Mouse (Mus musculus) ovary, postnatal 10 days (tissue): ENCODE data around the gene Ccdc3.
"Not testable (repeated sequence)": the region's sequence is repeated elsewhere in the genome, so short reads cannot be mapped to it uniquely, and the experiment has no call there.

Source experiments
- DNase-seq: peaks from one replicate; pipeline ENCODE4 v3.0.0; 2022; ENCODE audit warnings: low spot score

Gene Ccdc3

DNA sequence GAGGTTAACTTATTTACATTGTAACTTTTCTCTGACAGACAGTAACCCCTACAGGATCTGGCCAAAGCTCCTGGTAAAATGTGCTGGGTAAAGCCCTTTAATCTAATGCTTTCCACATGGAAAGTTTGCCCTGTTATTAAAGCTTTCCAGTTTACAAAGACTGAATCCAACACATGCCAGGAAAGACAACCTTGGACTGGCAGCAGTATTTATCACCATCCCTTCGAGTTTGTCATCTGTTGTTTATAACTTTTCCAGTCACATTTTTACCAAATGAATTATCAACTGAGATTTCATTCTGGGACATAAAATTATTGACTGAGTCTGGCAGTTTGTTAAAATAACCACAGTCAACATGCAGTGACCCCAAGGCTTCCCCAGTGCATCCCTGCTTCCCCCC, 77.0 kb downstream of the Ccdc3 start:
- DNase-seq = no peak

DNA sequence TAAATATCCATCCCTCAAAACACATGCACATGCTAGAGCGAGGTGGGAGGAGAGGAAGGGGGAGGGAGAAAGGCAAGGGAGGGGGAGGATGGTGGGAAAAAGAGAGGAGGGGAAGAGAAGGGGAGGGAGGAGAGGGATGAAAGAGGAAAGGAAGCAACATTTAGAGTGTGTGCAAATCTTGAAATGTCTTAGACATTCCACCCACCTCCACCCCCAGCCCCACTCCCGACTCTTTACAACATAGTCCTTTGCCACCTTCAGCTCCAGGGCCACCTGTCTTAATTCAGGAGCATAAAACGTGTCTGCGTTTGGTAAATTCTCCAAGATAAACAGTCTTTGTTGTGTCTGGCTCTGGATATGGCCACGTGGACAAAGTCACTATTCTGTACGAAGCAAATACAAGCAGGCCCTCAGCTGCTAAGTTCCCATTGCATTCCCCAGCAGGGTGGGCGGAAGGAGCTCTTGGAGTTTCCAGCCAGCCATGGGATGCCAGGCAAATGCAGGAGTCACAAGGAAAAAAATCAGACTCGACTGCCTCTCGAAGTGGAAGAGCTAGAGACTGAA, 77.8 kb downstream of the Ccdc3 start:
- DNase-seq = no peak

DNA sequence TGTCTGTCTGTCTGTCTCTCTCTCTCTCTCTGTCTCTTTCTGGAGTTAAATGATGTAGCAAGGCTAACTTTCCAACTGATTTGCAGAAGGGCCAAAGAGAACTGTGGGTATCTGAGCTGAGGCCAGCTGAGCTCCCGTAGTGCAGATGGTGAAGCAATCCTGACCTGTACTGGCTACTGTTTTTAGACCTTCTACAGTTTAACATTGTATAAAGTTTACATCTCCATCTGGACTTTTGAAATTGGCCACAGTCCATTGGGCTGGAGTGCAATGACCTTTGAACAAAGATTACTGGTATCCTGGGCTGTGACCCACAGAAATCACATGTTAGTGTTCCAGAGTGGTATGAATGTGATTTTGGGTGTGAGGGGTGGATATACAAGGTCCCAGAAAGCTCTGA, 81.6 kb downstream of the Ccdc3 start:
- DNase-seq = no peak

DNA sequence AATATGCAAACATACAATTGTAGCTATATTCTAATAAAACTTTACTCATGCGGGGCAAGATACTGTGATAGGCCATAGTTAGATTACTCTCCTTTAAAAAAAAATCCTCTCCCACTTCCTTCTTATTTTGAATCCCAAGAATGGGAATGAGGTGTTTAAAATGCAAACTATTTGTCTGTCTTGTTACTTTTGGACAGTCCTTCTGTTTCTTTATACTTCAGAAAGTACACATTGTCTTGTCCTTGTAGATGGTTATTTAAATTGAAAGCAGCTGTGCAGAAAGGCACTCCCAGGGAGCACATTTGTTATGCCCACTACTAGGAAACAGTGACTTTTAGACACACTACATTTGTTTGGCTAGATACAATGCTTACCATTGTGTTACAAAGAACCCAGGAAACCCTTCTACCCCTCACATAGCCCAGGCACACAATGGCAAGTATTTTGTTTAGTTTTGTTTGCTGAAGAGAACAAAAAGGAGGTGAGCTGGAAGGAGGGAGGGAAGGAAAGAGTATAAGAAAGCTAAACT, 82.3 kb downstream of the Ccdc3 start:
- no peak for DNase-seq

DNA sequence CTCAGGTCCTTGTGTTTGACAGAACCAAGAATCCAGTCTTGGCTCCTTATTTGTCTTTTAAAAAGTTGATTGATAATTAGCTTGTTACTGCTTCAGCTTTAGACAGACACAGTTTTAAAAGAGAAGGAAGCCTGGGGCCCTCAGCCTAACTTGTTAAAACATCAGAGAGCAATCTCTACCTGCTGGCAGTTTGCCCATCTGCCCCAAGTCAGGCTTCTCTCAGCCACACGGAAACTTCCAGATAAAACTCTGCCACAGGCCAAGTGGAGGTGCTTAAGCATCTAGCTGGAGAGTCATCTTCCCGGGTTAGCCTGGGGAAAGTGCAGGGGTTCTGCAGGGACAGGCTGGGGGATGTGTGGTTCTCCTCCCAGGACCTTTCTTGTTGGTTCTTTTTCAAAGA, 85.0 kb downstream of the Ccdc3 start:
- no peak for DNase-seq

DNA sequence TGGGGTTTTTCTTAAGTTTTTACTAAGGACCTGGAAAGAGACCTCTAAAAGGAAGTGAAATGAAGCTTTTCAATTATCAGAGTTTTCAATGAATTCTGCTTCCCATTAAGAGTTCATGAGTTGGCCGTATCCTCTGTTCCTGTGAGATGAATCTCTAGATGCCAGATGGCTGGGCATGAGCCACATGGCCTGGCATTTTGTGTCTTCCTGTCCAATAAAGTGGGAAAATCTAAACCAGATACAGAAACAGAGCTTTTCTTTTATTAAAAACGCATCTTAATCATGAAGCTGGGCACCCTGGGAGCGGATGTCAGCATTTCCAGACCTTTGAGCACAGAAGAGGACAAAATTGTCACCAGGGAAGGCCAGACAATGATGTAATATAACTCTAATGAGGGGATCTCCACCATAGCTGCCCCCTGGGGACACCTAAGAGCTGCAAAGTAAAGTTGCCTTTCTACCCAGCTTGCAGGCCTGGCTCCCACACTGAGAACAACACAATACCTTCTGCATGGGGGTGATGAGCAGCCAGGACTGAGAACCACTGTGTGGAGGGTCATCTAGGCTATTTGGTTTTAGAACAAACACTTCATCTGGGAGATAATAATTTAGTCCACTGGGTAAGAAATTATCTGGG, 99.4 kb downstream of the Ccdc3 start:
- no peak for DNase-seq

DNA sequence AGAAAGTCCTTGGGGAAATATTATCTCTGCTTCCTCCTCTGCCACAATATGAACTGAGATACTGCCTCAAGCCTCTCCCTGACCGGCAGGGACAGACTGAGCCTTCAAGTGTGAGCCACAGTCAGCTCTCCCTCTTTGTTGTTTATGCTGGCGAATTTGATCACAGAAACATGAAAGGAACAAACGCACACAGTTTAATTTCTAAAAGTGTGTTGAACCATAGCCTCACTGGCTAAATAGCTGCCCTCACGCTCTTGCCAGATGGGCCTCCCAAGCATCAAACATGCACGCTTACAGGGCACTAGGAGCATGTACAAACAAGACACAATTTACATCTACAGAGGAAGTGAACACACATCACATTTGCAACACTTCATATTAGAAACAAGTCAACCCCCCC, 100.3 kb downstream of the Ccdc3 start:
- no peak for DNase-seq

DNA sequence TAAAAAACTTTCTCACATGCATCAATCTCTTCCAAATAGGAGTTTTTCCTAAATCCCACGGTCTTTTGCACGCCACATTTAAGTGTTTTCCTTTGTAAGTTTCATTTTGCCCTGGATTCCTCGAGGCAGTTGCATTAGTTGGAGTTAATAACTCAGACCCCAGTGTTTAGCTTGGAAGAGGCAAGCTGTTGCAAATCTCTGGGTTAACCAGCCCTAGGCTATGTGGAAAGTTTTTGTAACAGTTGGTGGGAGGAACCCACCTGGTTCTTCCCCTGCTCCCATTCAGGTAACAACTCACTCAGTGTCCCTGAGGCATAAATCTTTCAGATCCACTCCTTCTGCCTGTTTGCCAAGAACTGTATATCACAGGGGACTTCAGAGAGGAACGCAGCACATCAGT, 101.9 kb downstream of the Ccdc3 start:
- DNase-seq = no peak

DNA sequence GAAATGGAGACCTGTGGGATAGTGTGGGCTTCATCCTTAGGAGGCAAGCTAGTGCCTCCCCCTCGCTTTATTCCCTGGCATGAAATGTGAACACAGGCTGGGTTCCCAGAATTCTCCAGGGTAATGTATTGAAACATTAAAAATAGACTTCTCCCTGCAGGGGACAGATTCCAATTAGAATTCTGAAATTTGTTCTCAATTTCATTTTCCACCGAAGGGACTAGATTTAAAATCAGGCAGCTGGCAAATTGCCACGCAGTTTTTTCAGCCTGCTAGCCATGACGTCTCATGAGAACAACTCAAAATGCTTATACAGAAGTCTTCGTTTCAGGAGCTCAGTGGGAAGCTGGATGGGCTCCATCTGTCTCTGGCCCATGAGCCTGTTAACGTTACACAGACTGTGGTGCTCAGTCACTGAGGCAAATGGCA, 103.9 kb downstream of the Ccdc3 start:
- no peak for DNase-seq

DNA sequence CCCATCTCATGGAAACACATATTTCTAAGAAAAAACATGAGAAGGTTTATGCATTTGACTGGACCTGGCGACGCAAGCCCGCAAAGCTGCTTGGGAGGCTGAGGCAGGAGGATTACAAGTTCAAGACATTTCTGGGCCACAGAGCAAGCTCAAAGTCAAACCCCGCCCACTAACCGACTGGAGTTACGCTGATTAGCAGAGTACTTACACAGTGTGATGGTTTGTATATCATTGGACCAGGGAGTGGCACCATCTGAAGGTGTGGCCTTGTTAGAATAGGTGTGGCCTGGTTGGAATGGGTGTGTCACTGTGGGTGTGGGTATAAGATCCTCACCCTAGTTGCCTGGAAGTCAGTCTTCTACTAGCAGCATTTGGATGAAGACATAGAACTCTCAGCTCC, 111.6 kb downstream of the Ccdc3 start:
- DNase-seq = not testable (repeated sequence)

DNA sequence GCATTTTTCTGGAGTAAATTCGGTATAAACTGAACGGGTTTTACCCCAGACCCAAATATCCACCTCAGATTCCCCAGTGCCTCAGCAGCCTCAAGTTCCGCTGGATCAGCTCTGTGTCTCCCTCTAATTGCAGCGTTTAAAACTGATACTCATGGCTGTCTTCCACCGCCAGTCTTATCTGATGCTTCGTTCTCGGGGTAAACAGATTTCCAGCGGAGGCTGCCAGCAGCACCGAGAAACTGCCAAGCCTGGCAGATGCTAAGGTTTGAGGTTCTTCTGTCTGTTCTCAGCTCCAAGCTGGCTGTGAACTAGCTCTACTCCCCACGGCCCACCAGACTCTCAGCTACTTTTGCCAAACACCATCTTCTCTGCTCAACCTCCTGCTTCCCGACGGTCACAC, 112.4 kb downstream of the Ccdc3 start:
- peak; percentile 15 for DNase-seq

DNA sequence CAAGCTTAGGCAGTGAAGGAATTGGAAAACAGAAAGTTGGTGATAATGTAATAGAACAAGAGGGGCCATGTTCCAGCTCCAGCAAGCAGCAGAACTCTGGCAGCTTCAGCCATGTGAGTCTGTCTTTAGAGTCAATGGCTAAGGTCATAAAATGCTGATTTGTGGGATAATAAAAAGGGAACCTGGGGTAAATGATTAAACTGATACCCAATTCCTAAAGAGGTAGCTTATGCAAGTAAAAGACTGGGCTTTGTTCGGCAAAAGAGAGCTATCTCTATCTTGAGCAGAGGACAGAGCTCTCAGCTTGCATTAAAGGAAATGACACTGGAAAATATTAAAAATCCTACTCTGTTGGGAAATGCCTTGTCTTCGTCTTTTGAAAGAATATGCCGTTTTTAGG, 120.7 kb downstream of the Ccdc3 start:
- DNase-seq = no peak

DNA sequence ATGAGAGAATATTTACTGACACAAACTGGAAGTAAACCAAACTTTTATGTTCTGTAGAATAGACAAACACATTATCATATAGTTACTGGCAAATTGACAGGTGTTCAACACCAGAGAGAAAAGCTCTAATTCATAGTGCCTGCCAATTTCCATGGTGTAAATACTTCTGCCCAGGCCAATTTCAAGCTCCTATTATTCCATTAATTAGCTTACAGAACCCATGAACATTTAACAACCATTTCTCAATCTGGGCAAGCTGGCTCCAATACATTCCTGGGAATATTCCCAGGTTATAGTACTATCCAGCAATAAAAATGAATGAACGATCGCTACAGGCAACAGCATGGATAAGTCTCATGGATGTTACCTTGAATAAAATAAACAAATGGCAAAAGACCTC, 124.7 kb downstream of the Ccdc3 start:
- DNase-seq = no peak

DNA sequence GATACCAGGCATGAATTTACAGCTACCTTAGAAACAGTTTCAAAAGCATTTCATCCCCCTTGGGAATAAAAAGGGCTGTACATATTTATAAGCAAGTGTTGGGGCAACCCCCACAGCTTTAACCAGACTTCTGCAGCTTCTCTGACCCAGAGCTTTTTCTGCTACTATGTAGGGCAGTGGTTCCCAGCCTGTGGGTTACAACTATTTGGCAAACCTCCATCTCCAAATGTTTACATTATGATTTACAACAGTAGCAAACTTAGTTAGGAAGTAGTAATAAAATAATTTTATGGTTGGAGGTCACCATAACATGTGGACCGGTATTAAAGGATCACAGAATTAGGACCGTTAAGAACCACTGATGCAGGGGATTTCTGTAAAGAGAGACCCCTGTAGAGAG, 130.4 kb downstream of the Ccdc3 start:
- DNase-seq = no peak
